In the genomic region with DNA sequence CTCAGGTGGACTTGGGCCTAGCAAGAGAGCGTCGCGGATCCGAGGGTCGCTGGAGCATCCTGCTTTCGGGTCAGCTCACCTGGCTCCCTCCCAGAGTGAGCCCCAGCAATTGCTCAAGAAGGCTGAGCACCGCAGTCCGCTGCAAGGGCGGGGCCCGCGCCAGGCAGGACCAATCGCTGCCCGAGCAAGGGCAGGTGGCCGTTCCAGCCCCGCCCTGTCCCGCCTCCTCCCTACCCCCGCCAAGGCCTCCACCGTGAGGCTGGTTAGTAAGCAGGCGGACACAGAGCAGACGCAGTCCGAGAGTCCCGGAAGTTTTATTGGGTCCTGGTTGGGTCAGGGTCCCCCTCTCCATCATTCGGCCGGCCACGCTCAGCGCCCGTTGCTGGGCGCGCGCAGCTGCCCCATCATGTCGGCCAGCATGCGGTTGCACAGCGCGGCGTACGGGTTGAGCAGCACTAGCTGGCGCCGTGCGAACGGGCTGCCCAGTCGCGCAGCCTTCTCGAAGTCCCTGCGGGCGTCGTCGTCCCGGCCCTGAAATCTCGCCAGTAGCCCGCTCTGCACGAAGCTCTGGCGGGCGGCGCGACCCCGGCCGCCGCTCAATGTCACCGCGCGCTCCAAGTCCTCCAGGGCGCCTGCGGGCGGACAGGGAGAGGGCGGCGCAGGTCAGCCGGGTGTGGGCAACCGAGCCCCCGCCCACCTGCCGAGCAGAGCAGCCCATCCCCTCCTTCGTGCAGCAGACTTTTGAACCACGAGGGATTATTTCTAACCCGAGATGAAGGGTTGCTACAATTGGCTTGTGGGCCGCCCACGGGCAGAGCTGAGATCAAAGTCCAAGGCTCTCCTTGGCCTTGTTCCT, we compare ENCODE assay signal across 7 mouse cellular contexts. TPM values are rescaled to one million over a fixed set of nuclear protein-coding genes. Genes with fewer than 3 reads are reported as not detected.
A peak's percentile ranks its signal among the peaks of the same experiment; 100 is the strongest.
DNase-seq lines count a peak whose midpoint lies in the region; ATAC-seq and TF ChIP-seq lines count a peak whose summit lies in the region.

A gene (minus strand): TSS at position 206 of the 856 bp plus-strand sequence.

- no peaks in the 10 kb centered on the region for H3K9me3 ChIP-seq in embryonic facial prominence, embryonic 14.5 days (ENCODE audit: control insufficient read depth, low read length)
- no peaks in the 10 kb centered on the region for H3K9me3 ChIP-seq in limb, embryonic 11.5 days (ENCODE audit: control insufficient read depth, low read length)
- no peaks in the 10 kb centered on the region for H3K9me3 ChIP-seq in midbrain, embryonic 13.5 days

- TF ChIP-seq POLR2A in bone marrow, adult 2 months (IDR thresholded peaks at IDR 0.05; ENCODE audit: borderline replicate concordance, control insufficient read depth, low read depth, low read length) = no peak; the same call in 1 of the 2 replicates
- peak; percentile 62 for TF ChIP-seq POLR2A in heart, adult 2 months (IDR thresholded peaks at IDR 0.05; ENCODE audit: insufficient read depth, low read depth, low read length)
- peak; percentile 42 for TF ChIP-seq POLR2A in kidney, adult 2 months (IDR thresholded peaks at IDR 0.05; ENCODE audit: low read depth, low read length)

- peak; percentile 88 for DNase-seq in embryonic facial prominence, embryonic 14.5 days (ENCODE audit: low spot score)
- peak; percentile 86 to 89 for DNase-seq in heart, adult 2 months
- peak; percentile 96 for DNase-seq in kidney, adult 2 months
- peak; percentile 88 for DNase-seq in limb, embryonic 11.5 days (ENCODE audit: low spot score)
- DNase-seq in spleen, adult 12 weeks (ENCODE audit: low spot score) = peak; percentile 61

- H3K4me1 ChIP-seq in bone marrow, adult 2 months (ENCODE audit: control insufficient read depth, insufficient read depth, low read length) = no peaks in the 10 kb centered on the region
- H3K4me1 ChIP-seq in embryonic facial prominence, embryonic 14.5 days (ENCODE audit: control insufficient read depth, insufficient read depth, low read length) = peaks cover 10% of the 10 kb centered on the region; the same call in 1 of the 2 replicates
- no peaks in the 10 kb centered on the region for H3K4me1 ChIP-seq in heart, adult 2 months (ENCODE audit: control insufficient read depth, insufficient read depth, low read length)
- peaks cover 8% of the 10 kb centered on the region for H3K4me1 ChIP-seq in kidney, adult 2 months (ENCODE audit: control insufficient read depth, insufficient read depth, low read length)
- peaks cover 4% of the 10 kb centered on the region; the same call in 1 of the 2 replicates for H3K4me1 ChIP-seq in limb, embryonic 11.5 days (ENCODE audit: control insufficient read depth, insufficient read depth, low read length)
- peaks cover 23% of the 10 kb centered on the region for H3K4me1 ChIP-seq in midbrain, embryonic 13.5 days (replicated peaks)

- H3K4me2 ChIP-seq in embryonic facial prominence, embryonic 14.5 days (ENCODE audit: low read depth, low read length) = peak within 1 kb of the TSS; percentile 94
- H3K4me2 ChIP-seq in limb, embryonic 11.5 days (ENCODE audit: low read depth, severe bottlenecking) = peak within 1 kb of the TSS; percentile 74
- peak within 1 kb of the TSS; percentile 95 for H3K4me2 ChIP-seq in midbrain, embryonic 13.5 days (replicated peaks)

- H3K9ac ChIP-seq in embryonic facial prominence, embryonic 14.5 days (ENCODE audit: low read depth, low read length) = peak within 1 kb of the TSS; percentile 66
- peak within 1 kb of the TSS; percentile 78 for H3K9ac ChIP-seq in heart, adult 2 months (ENCODE audit: low read depth, low read length)
- H3K9ac ChIP-seq in limb, embryonic 11.5 days (ENCODE audit: low read length) = peak within 1 kb of the TSS; percentile 63
- H3K9ac ChIP-seq in midbrain, embryonic 13.5 days (replicated peaks) = peak within 1 kb of the TSS; percentile 77

- H3K79me2 ChIP-seq in heart, adult 2 months (replicated peaks; ENCODE audit: control insufficient read depth, insufficient read depth, low read length) = no peaks in the 10 kb centered on the region

- peak within 1 kb of the TSS; percentile 56 for H3K4me3 ChIP-seq in bone marrow, adult 2 months (replicated peaks; ENCODE audit: control insufficient read depth, low read depth, low read length)
- H3K4me3 ChIP-seq in embryonic facial prominence, embryonic 14.5 days (ENCODE audit: low read depth, low read length) = peak within 1 kb of the TSS; percentile 66
- peak within 1 kb of the TSS; percentile 58 for H3K4me3 ChIP-seq in heart, adult 2 months
- H3K4me3 ChIP-seq in kidney, adult 2 months (ENCODE audit: insufficient read depth, low read depth, low read length) = peak within 1 kb of the TSS; percentile 66
- H3K4me3 ChIP-seq in limb, embryonic 11.5 days (ENCODE audit: low read depth, low read length) = peak within 1 kb of the TSS; percentile 63
- peak within 1 kb of the TSS; percentile 64 for H3K4me3 ChIP-seq in midbrain, embryonic 13.5 days (replicated peaks)

- under 1% methylated on average over 75 of the region's 75 CpGs for WGBS in bone marrow, adult 2 months
- WGBS in embryonic facial prominence, embryonic 14.5 days = under 1% methylated on average over 40 of the region's 75 CpGs
- WGBS in heart, adult 2 months = under 1% methylated on average over 75 of the region's 75 CpGs
- under 1% methylated on average over 74 of the region's 75 CpGs for WGBS in kidney, adult 2 months
- under 1% methylated on average over 75 of the region's 75 CpGs for WGBS in limb, embryonic 11.5 days
- WGBS in midbrain, embryonic 13.5 days = under 1% methylated on average over 75 of the region's 75 CpGs

- ATAC-seq in embryonic facial prominence, embryonic 14.5 days (ENCODE audit: low read depth) = peak; percentile 96
- peak; percentile 93 for ATAC-seq in limb, embryonic 11.5 days (ENCODE audit: insufficient number of reproducible peaks, low FRiP score, low TSS enrichment, low read depth)
- ATAC-seq in midbrain, embryonic 13.5 days = peak; percentile 98

- H3K36me3 ChIP-seq in embryonic facial prominence, embryonic 14.5 days (ENCODE audit: control insufficient read depth, insufficient read depth, low read length) = no peaks in the 10 kb centered on the region
- no peaks in the 10 kb centered on the region for H3K36me3 ChIP-seq in heart, adult 2 months (ENCODE audit: control insufficient read depth, insufficient read depth, low read length)
- peaks cover 6% of the 10 kb centered on the region; the same call in 1 of the 2 replicates for H3K36me3 ChIP-seq in kidney, adult 2 months (ENCODE audit: control insufficient read depth, insufficient read depth, low read length)
- H3K36me3 ChIP-seq in limb, embryonic 11.5 days (ENCODE audit: control insufficient read depth, insufficient read depth, low read length) = no peaks in the 10 kb centered on the region
- peaks cover 3% of the 10 kb centered on the region; the same call in 1 of the 2 replicates for H3K36me3 ChIP-seq in midbrain, embryonic 13.5 days

- H3K27me3 ChIP-seq in embryonic facial prominence, embryonic 14.5 days (replicated peaks; ENCODE audit: control insufficient read depth, insufficient read depth, low read length) = peaks cover 10% of the 10 kb centered on the region; the same call in 1 of the 2 replicates
- H3K27me3 ChIP-seq in heart, adult 2 months (ENCODE audit: control insufficient read depth, insufficient read depth, low read length) = no peaks in the 10 kb centered on the region
- no peaks in the 10 kb centered on the region for H3K27me3 ChIP-seq in kidney, adult 2 months (replicated peaks; ENCODE audit: control insufficient read depth, insufficient read depth, low read length)
- H3K27me3 ChIP-seq in limb, embryonic 11.5 days (ENCODE audit: control insufficient read depth, insufficient read depth, low read length) = peaks cover 10% of the 10 kb centered on the region; the same call in 1 of the 2 replicates
- H3K27me3 ChIP-seq in midbrain, embryonic 13.5 days = peaks cover 30% of the 10 kb centered on the region

- no peak for TF ChIP-seq CTCF in bone marrow, adult 2 months (IDR thresholded peaks at IDR 0.05; ENCODE audit: control insufficient read depth, insufficient read depth, low read length)
- TF ChIP-seq CTCF in heart, adult 2 months (IDR thresholded peaks at IDR 0.05) = no peak
- TF ChIP-seq CTCF in kidney, adult 2 months (conservative IDR thresholded peaks at IDR 0.05; ENCODE audit: insufficient read depth, insufficient read length, low read depth, low read length) = no peak

- no peak for TF ChIP-seq EP300 in heart, adult 2 months (IDR thresholded peaks at IDR 0.05; ENCODE audit: insufficient read depth, low read depth, low read length)

- intact Hi-C loops in heart, adult 2 months (cut with DNase I) = no loop called here

- no peak within 1 kb of the TSS; the same call in 1 of the 2 replicates for H3K27ac ChIP-seq in bone marrow, adult 2 months (ENCODE audit: control insufficient read depth, insufficient read depth, low read depth, low read length, poor library complexity)
- no peak within 1 kb of the TSS; the same call in 1 of the 2 replicates for H3K27ac ChIP-seq in embryonic facial prominence, embryonic 14.5 days (replicated peaks; ENCODE audit: low read depth, low read length)
- H3K27ac ChIP-seq in heart, adult 2 months = peak within 1 kb of the TSS; percentile 77
- H3K27ac ChIP-seq in kidney, adult 2 months (ENCODE audit: insufficient read depth, low read depth, low read length) = peak within 1 kb of the TSS; percentile 98
- no peak within 1 kb of the TSS for H3K27ac ChIP-seq in limb, embryonic 11.5 days (replicated peaks; ENCODE audit: low read depth, low read length)
- H3K27ac ChIP-seq in midbrain, embryonic 13.5 days = peak within 1 kb of the TSS; percentile 80

RNA-seq across cellular contexts. Expression of the gene that starts here (rescaled TPM):
- 0.57 and 0.85 TPM in 2 replicates for polyA plus RNA-seq in bone marrow, adult 2 months (2011; ENCODE audit: insufficient read depth, insufficient read length, low replicate concordance, missing spikeins)
- 2.0 and 2.3 TPM in 2 replicates for polyA plus RNA-seq in embryonic facial prominence, embryonic 14.5 days (2014; fragmentation: Nextera tagmentation; extraction: Ambion mirVana)
- total RNA-seq in heart, adult 2 months (2021) = 10 to 100 TPM; 10.6 to 10.9 TPM
- polyA plus RNA-seq in heart, adult 2 months (2012; rRNA removed) = 22.5 and 27.2 TPM in 2 replicates
- polyA plus RNA-seq in kidney, adult 2 months (2012; rRNA removed) = 71.8 and 100 TPM in 2 replicates
- polyA plus RNA-seq in limb, embryonic 11.5 days (2014; fragmentation: Nextera tagmentation; extraction: Ambion mirVana) = 1.7 and 2.7 TPM in 2 replicates
- 8.7 and 9.2 TPM in 2 replicates for polyA plus RNA-seq in midbrain, embryonic 13.5 days (2015; fragmentation: Nextera tagmentation; extraction: Ambion mirVana)

Comparison
In these comparisons a context has a peak if more than half of its experiments do, and no peak if none do; other contexts are left out.
1. H3K27ac ChIP-seq: peak in heart, adult 2 months (single experiment), kidney, adult 2 months (single experiment) and midbrain, embryonic 13.5 days (single experiment); none in bone marrow, adult 2 months (single experiment), embryonic facial prominence, embryonic 14.5 days (single experiment) and limb, embryonic 11.5 days (single experiment).
2. Peak in every context shown above with its lines, with median percentiles within 50 percentile points of each other: H3K4me3 ChIP-seq, ATAC-seq, DNase-seq, H3K4me2 ChIP-seq and H3K9ac ChIP-seq.